ENCODE assay signal across 7 mouse cellular contexts in genomic region chr3:36442426-36442825, GRCm38 (mm10). TPM values are rescaled to one million over a fixed set of nuclear protein-coding genes. Genes with fewer than 3 reads are reported as not detected.
A peak's percentile ranks its signal among the peaks of the same experiment; 100 is the strongest.
DNase-seq lines count a peak whose midpoint lies in the region; ATAC-seq and TF ChIP-seq lines count a peak whose summit lies in the region.

No protein-coding gene starts in this region.

- H3K4me1 ChIP-seq in forebrain, embryonic 11.5 days (replicated peaks; ENCODE audit: control insufficient read depth, insufficient read depth, low read length), result no peaks in the 10 kb centered on the region
- H3K4me1 ChIP-seq in liver, embryonic 14.5 days (replicated peaks; ENCODE audit: control insufficient read depth in 2 of 2, insufficient read depth in 2 of 2, low read length in 1 of 2), result no peaks in the 10 kb centered on the region
- H3K4me1 ChIP-seq in neural tube, embryonic 14.5 days (ENCODE audit: control insufficient read depth, insufficient read depth, low read length), result no peaks in the 10 kb centered on the region

- no peak for TF ChIP-seq EP300 in liver, embryonic 14.5 days (IDR thresholded peaks at IDR 0.05; ENCODE audit: low read depth)

- H3K36me3 ChIP-seq in forebrain, embryonic 11.5 days (ENCODE audit: control insufficient read depth, insufficient read depth, low read length), result no peaks in the 10 kb centered on the region
- H3K36me3 ChIP-seq in liver, embryonic 14.5 days (replicated peaks; ENCODE audit: control insufficient read depth, insufficient read depth, low read depth), result no peaks in the 10 kb centered on the region
- no peaks in the 10 kb centered on the region for H3K36me3 ChIP-seq in neural tube, embryonic 14.5 days (ENCODE audit: control insufficient read depth, insufficient read depth, low read length)

- no peaks in the 10 kb centered on the region for H3K27me3 ChIP-seq in forebrain, embryonic 11.5 days (ENCODE audit: control insufficient read depth, insufficient read depth, low read length)
- H3K27me3 ChIP-seq in liver, embryonic 14.5 days (ENCODE audit: control insufficient read depth, insufficient read depth, low read length), result no peaks in the 10 kb centered on the region
- no peaks in the 10 kb centered on the region for H3K27me3 ChIP-seq in neural tube, embryonic 14.5 days (ENCODE audit: control insufficient read depth, insufficient read depth, low read length)

- WGBS in forebrain, embryonic 11.5 days, result 2% methylated on average over 2 of the region's 2 CpGs
- 0% methylated on average over 2 of the region's 2 CpGs for WGBS in liver, embryonic 14.5 days (ENCODE audit: insufficient replicate concordance)
- WGBS in neural tube, embryonic 14.5 days, result 2% methylated on average over 2 of the region's 2 CpGs

- H3K9ac ChIP-seq in forebrain, embryonic 11.5 days (ENCODE audit: low read length), result no peak overlapping the region
- no peak overlapping the region for H3K9ac ChIP-seq in liver, embryonic 14.5 days (replicated peaks)
- H3K9ac ChIP-seq in neural tube, embryonic 14.5 days (replicated peaks; ENCODE audit: low read depth, low read length), result no peak overlapping the region

- H3K27ac ChIP-seq in forebrain, embryonic 11.5 days (ENCODE audit: low read depth, low read length), result no peak overlapping the region
- H3K27ac ChIP-seq in liver, embryonic 14.5 days, result no peak overlapping the region
- H3K27ac ChIP-seq in neural tube, embryonic 14.5 days (ENCODE audit: low read depth, low read length), result no peak overlapping the region

- H3K4me3 ChIP-seq in forebrain, embryonic 11.5 days (ENCODE audit: low read depth, low read length), result no peak overlapping the region
- H3K4me3 ChIP-seq in liver, embryonic 14.5 days (ENCODE audit: insufficient read depth in 1 of 2, low read depth in 2 of 2, low read length in 2 of 2), result no peak overlapping the region
- H3K4me3 ChIP-seq in neural tube, embryonic 14.5 days (ENCODE audit: low read depth, low read length), result no peak overlapping the region

- no peak overlapping the region for H3K4me2 ChIP-seq in forebrain, embryonic 11.5 days (ENCODE audit: low read depth, low read length, severe bottlenecking)
- H3K4me2 ChIP-seq in liver, embryonic 14.5 days (ENCODE audit: low read depth), result no peak overlapping the region
- no peak overlapping the region for H3K4me2 ChIP-seq in neural tube, embryonic 14.5 days (ENCODE audit: low read depth, low read length)

- peak; percentile 63 for ATAC-seq in forebrain, embryonic 11.5 days (replicated peaks; ENCODE audit: low FRiP score)
- peak; percentile 46 for ATAC-seq in inflammation-experienced regulatory T-cells, adult 6 months
- no peak for ATAC-seq in liver, embryonic 14.5 days (ENCODE audit: insufficient read depth)
- peak; percentile 77 for ATAC-seq in neural tube, embryonic 14.5 days (ENCODE audit: low read depth)

- H3K9me3 ChIP-seq in forebrain, embryonic 11.5 days (ENCODE audit: control insufficient read depth, low read length), result no peaks in the 10 kb centered on the region
- H3K9me3 ChIP-seq in liver, embryonic 14.5 days (ENCODE audit: control insufficient read depth, low read length), result no peaks in the 10 kb centered on the region
- H3K9me3 ChIP-seq in neural tube, embryonic 14.5 days (ENCODE audit: control insufficient read depth, low read length), result no peaks in the 10 kb centered on the region

- peak; percentile 48 to 65 for DNase-seq in right cerebral cortex, postnatal 10 days (ENCODE audit: low spot score in 2 of 2)
- DNase-seq in right cerebral cortex, postnatal 25 days, result no peak
- DNase-seq in adipocyte (ENCODE audit: low spot score), result peak; percentile 78
- DNase-seq in forebrain, embryonic 11.5 days (ENCODE audit: low spot score), result peak; percentile 73
- no peak for DNase-seq in liver, embryonic 14.5 days (ENCODE audit: low read depth in 3 of 3, low spot score in 3 of 3)

- TF ChIP-seq CTCF in liver, embryonic 14.5 days (IDR thresholded peaks at IDR 0.05; ENCODE audit: low read depth), result peak; percentile 63

RNA-seq across cellular contexts. Expression of gene Anxa5, which starts 33.3 kb away (rescaled TPM):
- polyA plus RNA-seq in forebrain, embryonic 11.5 days (2014; fragmentation: Nextera tagmentation; extraction: Ambion mirVana), result 85.6 and 111 TPM in 2 replicates
- polyA plus RNA-seq in inflammation-experienced regulatory T-cells, adult 6 months (2017; shearing (Covaris generic)), result 100 to 1,000 TPM; 124 to 194 (median 151) TPM
- 39.6 and 49.9 TPM in 2 replicates for polyA plus RNA-seq in liver, embryonic 14.5 days (2012; rRNA removed)
- polyA plus RNA-seq in liver, embryonic 14.5 days (2014; fragmentation: Nextera tagmentation; extraction: Ambion mirVana), result 51.9 and 57.5 TPM in 2 replicates
- polyA plus RNA-seq in neural tube, embryonic 14.5 days (2014; fragmentation: Nextera tagmentation; extraction: Ambion mirVana), result 27.8 and 131 TPM in 2 replicates

RNA-seq across cellular contexts. Expression of gene 1810062G17Rik, which starts 33.3 kb away (rescaled TPM):
- polyA plus RNA-seq in forebrain, embryonic 11.5 days (2014; fragmentation: Nextera tagmentation; extraction: Ambion mirVana), result 0.43 and 0.92 TPM in 2 replicates
- polyA plus RNA-seq in inflammation-experienced regulatory T-cells, adult 6 months (2017; shearing (Covaris generic)), result 1 to 10 TPM; 1.7 to 2.9 (median 1.9) TPM
- 0.43 and 0.77 TPM in 2 replicates for polyA plus RNA-seq in liver, embryonic 14.5 days (2012; rRNA removed)
- 1.1 and 1.2 TPM in 2 replicates for polyA plus RNA-seq in liver, embryonic 14.5 days (2014; fragmentation: Nextera tagmentation; extraction: Ambion mirVana)
- 0.50 TPM in 1 of 2 replicates, not detected in the other for polyA plus RNA-seq in neural tube, embryonic 14.5 days (2014; fragmentation: Nextera tagmentation; extraction: Ambion mirVana)

Comparison
In these comparisons a context has a peak if more than half of its experiments do, and no peak if none do; other contexts are left out.
1. DNase-seq: peak in right cerebral cortex, postnatal 10 days (2 of 2), adipocyte (single experiment) and forebrain, embryonic 11.5 days (single experiment); none in right cerebral cortex, postnatal 25 days (single experiment) and liver, embryonic 14.5 days (0 of 3).